Mouse (Mus musculus) neutrophil, adult 83 days (primary cell): ENCODE data around the gene Etv5. TPM values are rescaled to one million over a fixed set of nuclear protein-coding genes. Genes with fewer than 3 reads are reported as not detected.

Experiments
- total RNA-seq, 2 experiments: library from RNA; stranded (reverse); gene quantifications; one replicate each; pipeline ENCODE4 v1.2.4; 2023

Gene Etv5
- total RNA-seq, result 1 to 10 TPM; 3.1 to 3.4 TPM

DNA sequence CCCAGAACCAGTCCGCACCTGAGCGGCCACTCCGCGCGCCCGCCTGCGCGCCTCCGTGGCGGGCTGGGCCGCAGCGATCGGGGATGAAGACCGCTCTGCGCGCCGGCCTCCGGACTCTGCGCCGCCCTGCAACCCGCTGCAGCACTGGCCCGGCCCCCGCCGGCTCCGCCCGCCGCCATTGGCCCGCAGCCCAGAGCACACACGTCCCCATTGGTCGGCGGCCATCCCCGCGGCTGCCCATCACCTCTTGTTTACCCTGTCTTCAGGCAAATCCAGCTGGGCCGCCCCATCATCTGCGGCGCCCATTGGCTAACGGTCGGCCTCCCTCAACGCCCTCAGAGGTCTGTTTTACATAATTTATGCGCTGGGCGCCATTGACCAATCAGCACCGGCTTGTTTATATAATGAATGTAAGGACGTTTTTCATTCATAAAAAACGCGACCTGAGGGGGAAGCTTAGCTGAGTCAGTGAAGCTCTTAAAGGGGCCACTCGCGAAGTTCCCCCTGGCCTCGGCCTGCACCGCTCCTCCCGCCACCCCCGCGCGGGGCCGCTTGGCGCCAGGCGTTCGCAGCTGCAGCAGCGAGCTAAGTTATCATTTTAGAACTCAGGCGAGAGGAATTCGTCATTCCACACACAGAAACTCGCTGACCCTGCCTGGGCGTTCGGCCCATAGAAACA, at the start of gene Etv5:
Etv5 (minus strand) TSS at position 221 of the 679 bp plus-strand sequence.

Other genes with a start within 250 kb of the Etv5 start
- 100 to 1,000 TPM; 242 to 269 TPM for gene Tra2b, start 173.7 kb downstream of the Etv5 start, total RNA-seq
- 10 to 100 TPM; 49.4 to 56.9 TPM for gene Dgkg, start 217.5 kb upstream of the Etv5 start, total RNA-seq